Mouse (Mus musculus): ENCODE data around the gene Kxd1. TPM values are rescaled to one million over a fixed set of nuclear protein-coding genes. Genes with fewer than 3 reads are reported as not detected.

The Kxd1 gene
- 68.8 and 75.2 TPM in 2 replicates for polyA plus RNA-seq (2014; fragmentation: Nextera tagmentation; extraction: Ambion mirVana)

DNA sequence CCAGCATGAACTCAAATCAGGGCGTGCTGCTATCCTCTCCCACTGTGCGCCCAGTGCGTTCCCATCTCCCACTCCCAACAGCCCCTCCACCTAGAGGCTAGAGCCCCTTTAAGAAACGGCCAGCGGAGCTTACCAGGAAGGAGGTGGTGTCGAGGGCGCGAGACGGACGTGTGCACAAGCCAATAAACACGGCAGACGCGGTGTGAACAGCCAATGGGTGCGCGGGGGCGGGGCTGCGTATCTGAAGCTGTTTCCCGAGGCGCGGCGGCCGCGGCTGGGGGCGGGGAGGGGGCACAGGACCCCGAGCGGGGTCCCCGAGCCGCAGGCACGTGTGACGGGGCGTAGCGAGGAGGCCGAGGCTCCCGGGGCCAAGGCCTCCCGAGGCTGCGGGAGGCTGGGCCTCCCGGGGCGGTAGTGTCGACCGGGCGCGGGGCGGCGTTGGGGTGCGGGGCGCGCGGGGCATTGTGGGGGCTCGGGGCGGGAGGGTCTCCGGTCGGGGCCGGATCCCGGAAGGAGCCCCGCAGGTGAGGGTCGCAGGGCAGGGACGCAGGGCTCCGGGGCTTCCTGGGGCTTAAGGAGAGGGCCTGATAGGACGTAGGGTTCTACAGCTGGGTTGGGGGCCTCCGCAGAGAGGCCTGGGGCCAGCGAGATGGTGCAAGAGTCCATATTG, at the start of gene Kxd1, which contains the start of gene Fkbp8:
TSS of gene Kxd1 (minus strand) at position 445 of the 670 bp plus-strand sequence.
TSS of gene Fkbp8 (plus strand) at position 213 of the 670 bp plus-strand sequence.
- WGBS, result under 1% methylated on average over 61 of the region's 61 CpGs
- H3K4me1 ChIP-seq (replicated peaks; ENCODE audit: control insufficient read depth, insufficient read depth, low read length), result peaks cover 26% of the 10 kb centered on the region

GRCm38 (mm10) chr8:70577207-70577606, 49.5 kb upstream of the Kxd1 start:
- Histone ChIP-seq H3K27me3 (replicated peaks; ENCODE audit: control insufficient read depth, insufficient read depth, low read length) (no peaks in the 10 kb centered on the region), H3K9ac (ENCODE audit: low read depth, low read length) (no peak overlapping the region), H3K27ac (ENCODE audit: low read depth, low read length) (no peak overlapping the region), H3K4me1 (replicated peaks; ENCODE audit: control insufficient read depth, insufficient read depth, low read length) (0 out of 2 replicates have a peak, but pooled peaks cover 6% of the 10 kb centered on the region), H3K9me3 (ENCODE audit: control insufficient read depth, low read length) (no peaks in the 10 kb centered on the region), H3K4me2 (no peak overlapping the region), H3K4me3 (ENCODE audit: low read depth, low read length) (no peak overlapping the region), H3K36me3 (ENCODE audit: control insufficient read depth, insufficient read depth, low read length) (peaks cover 16% of the 10 kb centered on the region)
- DNase-seq (ENCODE audit: low spot score) (no peak), ATAC-seq (replicated peaks; ENCODE audit: low FRiP score) (no peak)
- WGBS, result 91% methylated on average over 3 of the region's 3 CpGs

More for the DNA sequence above, at the start of gene Kxd1, which contains the start of gene Fkbp8:
- Histone ChIP-seq H3K4me2 (peak within 1 kb of the TSS; percentile 93), H3K27me3 (replicated peaks; ENCODE audit: control insufficient read depth, insufficient read depth, low read length) (no peaks in the 10 kb centered on the region), H3K4me3 (ENCODE audit: low read depth, low read length) (peak within 1 kb of the TSS; percentile 96), H3K9ac (ENCODE audit: low read depth, low read length) (peak within 1 kb of the TSS; percentile 97), H3K27ac (ENCODE audit: low read depth, low read length) (peak within 1 kb of the TSS; percentile 90), H3K36me3 (ENCODE audit: control insufficient read depth, insufficient read depth, low read length) (peaks cover 24% of the 10 kb centered on the region), H3K9me3 (ENCODE audit: control insufficient read depth, low read length) (no peaks in the 10 kb centered on the region)
- DNase-seq (ENCODE audit: low spot score), result peak; percentile 98
- peak; percentile 84 for ATAC-seq (replicated peaks; ENCODE audit: low FRiP score)

DNA sequence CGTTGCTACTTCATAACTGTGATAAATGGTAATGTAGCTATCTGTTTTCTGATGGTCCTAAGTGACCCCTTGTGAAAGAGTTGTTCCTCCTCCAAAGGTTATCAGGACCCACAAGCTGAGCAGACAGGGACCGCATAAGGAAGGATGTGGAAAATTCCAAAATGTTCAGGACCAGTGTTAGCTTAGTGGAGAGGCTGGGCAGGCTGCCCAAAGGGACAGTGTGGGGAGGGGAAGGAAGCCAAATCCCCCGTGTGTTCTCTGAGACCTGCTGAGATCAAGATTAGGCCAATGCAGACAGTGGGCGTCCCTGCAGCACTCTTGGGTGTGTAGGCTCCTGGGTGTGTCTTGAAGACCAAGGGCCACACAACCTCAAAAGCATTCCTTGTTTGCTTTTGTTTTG, 47.2 kb upstream of the Kxd1 start:
- Histone ChIP-seq H3K9ac (ENCODE audit: low read depth, low read length) (no peak overlapping the region), H3K27ac (ENCODE audit: low read depth, low read length) (no peak overlapping the region), H3K4me3 (ENCODE audit: low read depth, low read length) (no peak overlapping the region), H3K4me1 (replicated peaks; ENCODE audit: control insufficient read depth, insufficient read depth, low read length) (peaks cover 7% of the 10 kb centered on the region; the same call in 1 of the 2 replicates), H3K27me3 (replicated peaks; ENCODE audit: control insufficient read depth, insufficient read depth, low read length) (no peaks in the 10 kb centered on the region), H3K9me3 (ENCODE audit: control insufficient read depth, low read length) (no peaks in the 10 kb centered on the region), H3K4me2 (no peak overlapping the region), H3K36me3 (ENCODE audit: control insufficient read depth, insufficient read depth, low read length) (peaks cover 14% of the 10 kb centered on the region)
- ATAC-seq (replicated peaks; ENCODE audit: low FRiP score) (no peak), DNase-seq (ENCODE audit: low spot score) (no peak)
- 55% methylated on average over 4 of the region's 4 CpGs for WGBS

DNA sequence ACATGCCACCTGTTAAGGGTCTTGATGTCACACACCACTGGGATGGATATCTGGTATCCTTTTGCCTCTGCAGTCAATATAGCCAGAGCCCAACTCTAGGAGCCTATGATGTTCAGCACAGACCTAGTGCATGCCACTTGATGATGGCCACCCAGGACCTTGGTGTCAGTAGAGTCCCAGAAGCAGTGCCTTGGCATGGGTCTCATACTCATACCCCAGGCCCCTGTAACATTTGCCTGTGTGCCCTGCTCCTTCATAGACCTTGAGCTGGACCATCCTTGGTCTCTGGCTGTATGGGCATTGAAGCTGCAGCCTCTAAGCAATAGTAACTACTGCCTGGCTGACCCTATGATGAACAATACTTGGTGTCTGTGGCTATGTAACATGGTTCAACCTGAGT, 46.5 kb upstream of the Kxd1 start:
- DNase-seq (ENCODE audit: low spot score), result no peak
- Histone ChIP-seq H3K27me3 (replicated peaks; ENCODE audit: control insufficient read depth, insufficient read depth, low read length) (no peaks in the 10 kb centered on the region), H3K27ac (ENCODE audit: low read depth, low read length) (no peak overlapping the region), H3K4me3 (ENCODE audit: low read depth, low read length) (no peak overlapping the region), H3K36me3 (ENCODE audit: control insufficient read depth, insufficient read depth, low read length) (peaks cover 14% of the 10 kb centered on the region), H3K4me2 (no peak overlapping the region), H3K9ac (ENCODE audit: low read depth, low read length) (no peak overlapping the region), H3K9me3 (ENCODE audit: control insufficient read depth, low read length) (no peaks in the 10 kb centered on the region), H3K4me1 (replicated peaks; ENCODE audit: control insufficient read depth, insufficient read depth, low read length) (peaks cover 9% of the 10 kb centered on the region; the same call in 1 of the 2 replicates)
- no peak for ATAC-seq (replicated peaks; ENCODE audit: low FRiP score)

DNA sequence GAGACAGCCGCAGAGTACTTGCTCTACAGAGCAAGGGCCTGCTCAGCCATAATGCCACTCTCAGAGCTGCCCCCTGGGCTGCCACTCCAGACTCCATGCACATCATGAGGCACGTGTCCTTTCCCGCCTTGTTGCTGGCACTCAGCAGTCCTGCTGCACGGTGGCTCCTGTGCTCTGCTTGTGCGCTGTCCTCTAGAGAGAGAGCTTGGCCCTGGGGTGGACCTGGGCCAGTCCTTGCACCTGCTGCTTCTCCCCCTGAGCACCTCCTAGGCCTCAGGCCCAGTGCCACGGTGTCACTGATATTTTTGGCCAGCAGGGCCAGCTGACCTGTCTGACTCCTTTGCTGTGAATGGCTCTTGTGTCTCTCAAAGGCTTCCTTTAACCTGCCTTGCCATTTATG, 43.2 kb upstream of the Kxd1 start:
- H3K36me3 ChIP-seq (ENCODE audit: control insufficient read depth, insufficient read depth, low read length), result no peaks in the 10 kb centered on the region
- peaks cover 9% of the 10 kb centered on the region; the same call in 1 of the 2 replicates for H3K4me1 ChIP-seq (replicated peaks; ENCODE audit: control insufficient read depth, insufficient read depth, low read length)
- ATAC-seq (replicated peaks; ENCODE audit: low FRiP score), result no peak
- no peak overlapping the region for H3K4me2 ChIP-seq
- no peak overlapping the region for H3K9ac ChIP-seq (ENCODE audit: low read depth, low read length)
- no peak overlapping the region for H3K27ac ChIP-seq (ENCODE audit: low read depth, low read length)
- H3K27me3 ChIP-seq (replicated peaks; ENCODE audit: control insufficient read depth, insufficient read depth, low read length), result no peaks in the 10 kb centered on the region
- DNase-seq (ENCODE audit: low spot score), result no peak
- 87% methylated on average over 6 of the region's 6 CpGs for WGBS
- H3K9me3 ChIP-seq (ENCODE audit: control insufficient read depth, low read length), result no peaks in the 10 kb centered on the region
- H3K4me3 ChIP-seq (ENCODE audit: low read depth, low read length), result no peak overlapping the region

DNA sequence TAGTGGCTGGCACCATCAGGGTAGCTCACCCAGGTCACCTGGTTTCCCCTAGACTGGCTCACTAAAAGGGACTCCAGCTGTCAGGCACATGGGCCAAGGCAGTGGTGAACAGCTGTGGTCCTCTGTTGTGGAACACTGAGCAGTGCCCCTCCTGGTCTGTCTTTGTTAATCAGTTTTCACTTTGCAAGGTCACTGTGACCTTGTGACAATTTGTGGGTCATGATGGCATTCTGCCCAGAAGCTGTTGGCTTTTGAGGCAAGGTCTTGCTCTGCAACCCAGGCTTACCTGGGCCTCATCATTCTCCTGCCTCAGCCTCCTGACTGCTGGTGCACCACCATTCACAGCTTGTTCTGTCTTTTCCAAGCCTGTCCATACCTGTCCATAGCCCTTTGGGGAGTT, 42.6 kb upstream of the Kxd1 start:
- H3K9ac ChIP-seq (ENCODE audit: low read depth, low read length), result no peak overlapping the region
- ATAC-seq (replicated peaks; ENCODE audit: low FRiP score), result no peak

GRCm38 (mm10) chr8:70565561-70565960, 37.8 kb upstream of the Kxd1 start:
- Histone ChIP-seq H3K4me3 (ENCODE audit: low read depth, low read length) (no peak overlapping the region), H3K4me2 (no peak overlapping the region), H3K9me3 (ENCODE audit: control insufficient read depth, low read length) (no peaks in the 10 kb centered on the region), H3K27me3 (replicated peaks; ENCODE audit: control insufficient read depth, insufficient read depth, low read length) (no peaks in the 10 kb centered on the region), H3K36me3 (ENCODE audit: control insufficient read depth, insufficient read depth, low read length) (no peaks in the 10 kb centered on the region), H3K9ac (ENCODE audit: low read depth, low read length) (no peak overlapping the region), H3K4me1 (replicated peaks; ENCODE audit: control insufficient read depth, insufficient read depth, low read length) (peaks cover 47% of the 10 kb centered on the region), H3K27ac (ENCODE audit: low read depth, low read length) (no peak overlapping the region)
- no peak for DNase-seq (ENCODE audit: low spot score)
- 45% methylated on average over 3 of the region's 3 CpGs for WGBS
- ATAC-seq (replicated peaks; ENCODE audit: low FRiP score), result no peak

More for the DNA sequence above, 42.6 kb upstream of the Kxd1 start:
- H3K4me1 ChIP-seq (replicated peaks; ENCODE audit: control insufficient read depth, insufficient read depth, low read length), result peaks cover 13% of the 10 kb centered on the region; the same call in 1 of the 2 replicates
- H3K27ac ChIP-seq (ENCODE audit: low read depth, low read length), result no peak overlapping the region
- no peak overlapping the region for H3K4me3 ChIP-seq (ENCODE audit: low read depth, low read length)
- no peak for DNase-seq (ENCODE audit: low spot score)
- H3K9me3 ChIP-seq (ENCODE audit: control insufficient read depth, low read length), result no peaks in the 10 kb centered on the region
- H3K36me3 ChIP-seq (ENCODE audit: control insufficient read depth, insufficient read depth, low read length), result no peaks in the 10 kb centered on the region
- H3K27me3 ChIP-seq (replicated peaks; ENCODE audit: control insufficient read depth, insufficient read depth, low read length), result no peaks in the 10 kb centered on the region
- H3K4me2 ChIP-seq, result no peak overlapping the region

GRCm38 (mm10) chr8:70564696-70565235, 37.0 kb upstream of the Kxd1 start:
- H3K27me3 ChIP-seq (replicated peaks; ENCODE audit: control insufficient read depth, insufficient read depth, low read length), result no peaks in the 10 kb centered on the region
- ATAC-seq (replicated peaks; ENCODE audit: low FRiP score) (no peak), DNase-seq (ENCODE audit: low spot score) (no peak)
- peaks cover 53% of the 10 kb centered on the region for H3K4me1 ChIP-seq (replicated peaks; ENCODE audit: control insufficient read depth, insufficient read depth, low read length)
- H3K9ac ChIP-seq (ENCODE audit: low read depth, low read length), result no peak overlapping the region
- no peak overlapping the region for H3K4me3 ChIP-seq (ENCODE audit: low read depth, low read length)
- H3K9me3 ChIP-seq (ENCODE audit: control insufficient read depth, low read length), result no peaks in the 10 kb centered on the region
- H3K27ac ChIP-seq (ENCODE audit: low read depth, low read length), result peak overlapping the region; percentile 13; the same call in 1 of the 2 replicates
- no peak overlapping the region for H3K4me2 ChIP-seq
- no peaks in the 10 kb centered on the region for H3K36me3 ChIP-seq (ENCODE audit: control insufficient read depth, insufficient read depth, low read length)
- WGBS, result 65% methylated on average over 3 of the region's 3 CpGs
